In the genomic region with DNA sequence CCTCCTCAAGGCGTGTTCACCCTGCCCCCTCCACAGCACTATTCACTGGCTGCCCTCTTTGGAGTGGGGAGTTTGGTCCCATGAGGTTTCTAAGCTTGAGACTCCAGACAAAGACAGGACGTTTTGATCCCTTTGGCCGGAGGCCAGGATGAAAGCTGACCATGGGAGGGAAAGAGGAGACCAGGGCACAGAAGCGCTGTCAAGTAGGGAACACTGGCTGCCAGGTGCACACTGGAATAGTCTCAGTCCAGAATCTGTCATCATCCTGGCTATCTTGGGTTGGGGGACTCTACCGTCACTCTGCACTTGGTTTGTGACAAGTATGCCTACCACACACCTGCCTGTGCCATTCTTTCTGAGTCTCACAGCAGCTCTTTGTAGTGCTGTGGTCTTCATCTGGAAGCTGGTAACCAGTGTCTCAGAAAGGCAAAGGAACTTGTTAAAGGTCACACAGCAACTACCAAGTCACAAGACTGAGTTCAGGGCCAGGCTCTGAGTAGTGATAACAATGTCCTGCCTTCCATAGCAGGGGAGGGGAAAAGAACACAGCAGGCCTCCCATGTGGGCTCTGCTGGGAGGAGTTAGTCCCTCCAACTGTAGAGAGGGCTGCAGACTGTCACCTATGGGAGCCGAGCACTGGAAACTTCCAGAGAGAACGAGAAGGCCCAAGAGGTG, we compare ENCODE assay signal across 13 mouse cellular contexts. TPM values are rescaled to one million over a fixed set of nuclear protein-coding genes. Genes with fewer than 3 reads are reported as not detected.
DNase-seq lines count a peak whose midpoint lies in the region; ATAC-seq and TF ChIP-seq lines count a peak whose summit lies in the region.
"Had no signal": no experiment of that assay in that cellular context is flagged by ENCODE, and none has a peak within 500 bp of the region (broad histone marks: within the 10 kb centered on the region; RNA-seq: fewer than 3 reads in every experiment).

No protein-coding gene starts in this region.

- H3K4me1 ChIP-seq in heart, postnatal 0 days (ENCODE audit: control insufficient read depth, insufficient read depth), result 0 out of 2 replicates have a peak, but pooled peaks cover 8% of the 10 kb centered on the region
- H3K4me1 ChIP-seq in heart, adult 2 months (ENCODE audit: control insufficient read depth, insufficient read depth, low read length), result peaks cover 5% of the 10 kb centered on the region
- H3K4me1 ChIP-seq in midbrain, postnatal 0 days (ENCODE audit: insufficient read depth, low read length), result no peaks in the 10 kb centered on the region
- H3K4me1 ChIP-seq in midbrain, embryonic 16.5 days (ENCODE audit: control insufficient read depth, insufficient read depth, low read length), result no peaks in the 10 kb centered on the region

- no peak for TF ChIP-seq CTCF in heart, postnatal 0 days (IDR thresholded peaks at IDR 0.05; ENCODE audit: low read depth)
- no peak for TF ChIP-seq CTCF in heart, adult 2 months (IDR thresholded peaks at IDR 0.05)
- TF ChIP-seq CTCF in midbrain, postnatal 0 days (IDR thresholded peaks at IDR 0.05), result no peak

- no peaks in the 10 kb centered on the region for H3K79me2 ChIP-seq in heart, adult 2 months (replicated peaks; ENCODE audit: control insufficient read depth, insufficient read depth, low read length)

- 0 out of 2 replicates have a peak, but pooled peaks cover under 1% of the 10 kb centered on the region for H3K9me3 ChIP-seq in heart, postnatal 0 days (replicated peaks; ENCODE audit: control insufficient read depth, low read length)
- no peaks in the 10 kb centered on the region for H3K9me3 ChIP-seq in midbrain, postnatal 0 days (ENCODE audit: low read length)
- H3K9me3 ChIP-seq in midbrain, embryonic 16.5 days (replicated peaks; ENCODE audit: control insufficient read depth, low read length, poor library complexity, severe bottlenecking), result no peaks in the 10 kb centered on the region
- H3K9me3 ChIP-seq: heart, embryonic 13.5 days; limb, embryonic 12.5 days had no signal

- DNase-seq in heart, postnatal 0 days (ENCODE audit: low spot score), result no peak
- no peak for DNase-seq in heart, adult 2 months
- peak; percentile 45 for DNase-seq in midbrain, postnatal 0 days (ENCODE audit: low spot score)
- peak; percentile 81 for DNase-seq in gastrocnemius, adult 18-20 months (ENCODE audit: low spot score)
- no peak for DNase-seq in right cerebral cortex, postnatal 14 days
- DNase-seq: lung, postnatal 14 days had no signal

- peak; percentile 41; the same call in 1 of the 2 replicates for ATAC-seq in heart, postnatal 0 days (ENCODE audit: insufficient read depth, low read depth)
- no peak for ATAC-seq in midbrain, postnatal 0 days (ENCODE audit: low FRiP score)
- no peak for ATAC-seq in midbrain, embryonic 16.5 days
- ATAC-seq in megakaryocyte-erythroid progenitor cell, adult 5-6 weeks (replicated peaks; ENCODE audit: low FRiP score, low TSS enrichment, poor library complexity, severe bottlenecking), result peak; percentile 77
- no peak for ATAC-seq in granulocyte monocyte progenitor cell, adult 5-6 weeks (replicated peaks; ENCODE audit: poor library complexity, severe bottlenecking)
- ATAC-seq: intestine, embryonic 16.5 days had no signal

- peaks cover 9% of the 10 kb centered on the region; the same call in 1 of the 2 replicates for H3K36me3 ChIP-seq in heart, postnatal 0 days (replicated peaks; ENCODE audit: control insufficient read depth, insufficient read depth, low read length)
- H3K36me3 ChIP-seq in heart, adult 2 months (ENCODE audit: control insufficient read depth, insufficient read depth, low read length), result no peaks in the 10 kb centered on the region
- H3K36me3 ChIP-seq in midbrain, postnatal 0 days (ENCODE audit: insufficient read depth, low read length), result peaks cover 6% of the 10 kb centered on the region; the same call in 1 of the 2 replicates
- H3K36me3 ChIP-seq in midbrain, embryonic 16.5 days (ENCODE audit: control insufficient read depth, insufficient read depth, low read length), result no peaks in the 10 kb centered on the region

- no peaks in the 10 kb centered on the region for H3K27me3 ChIP-seq in heart, postnatal 0 days (ENCODE audit: control insufficient read depth, insufficient read depth, low read length)
- H3K27me3 ChIP-seq in heart, adult 2 months (ENCODE audit: control insufficient read depth, insufficient read depth, low read length), result no peaks in the 10 kb centered on the region
- H3K27me3 ChIP-seq in midbrain, postnatal 0 days (ENCODE audit: insufficient read depth, low read length), result no peaks in the 10 kb centered on the region
- no peaks in the 10 kb centered on the region for H3K27me3 ChIP-seq in midbrain, embryonic 16.5 days (ENCODE audit: control insufficient read depth, insufficient read depth, low read depth, low read length)

- no peak for TF ChIP-seq POLR2A in heart, adult 2 months (IDR thresholded peaks at IDR 0.05; ENCODE audit: insufficient read depth, low read depth, low read length)

- no peak overlapping the region for H3K9ac ChIP-seq in heart, postnatal 0 days (replicated peaks; ENCODE audit: low read depth, low read length)
- H3K9ac ChIP-seq in heart, adult 2 months (ENCODE audit: low read depth, low read length), result no peak overlapping the region
- H3K9ac ChIP-seq in midbrain, postnatal 0 days (replicated peaks; ENCODE audit: low read length, poor library complexity, severe bottlenecking), result no peak overlapping the region
- H3K9ac ChIP-seq in midbrain, embryonic 16.5 days (ENCODE audit: low read depth, low read length), result no peak overlapping the region
- H3K9ac ChIP-seq: heart, embryonic 13.5 days; limb, embryonic 12.5 days had no signal

- 36% methylated on average over 7 of the region's 7 CpGs for WGBS in heart, postnatal 0 days
- WGBS in heart, adult 2 months, result 30% methylated on average over 7 of the region's 7 CpGs
- WGBS in midbrain, postnatal 0 days, result 56% methylated on average over 7 of the region's 7 CpGs
- 51% methylated on average over 7 of the region's 7 CpGs for WGBS in midbrain, embryonic 16.5 days

- H3K27ac ChIP-seq in heart, postnatal 0 days (ENCODE audit: low read depth), result no peak overlapping the region
- H3K27ac ChIP-seq in heart, adult 2 months, result no peak overlapping the region
- no peak overlapping the region for H3K27ac ChIP-seq in midbrain, postnatal 0 days (ENCODE audit: low read depth, low read length)
- no peak overlapping the region for H3K27ac ChIP-seq in midbrain, embryonic 16.5 days (ENCODE audit: low read length)
- H3K27ac ChIP-seq: heart, embryonic 13.5 days; limb, embryonic 12.5 days; stomach, postnatal 0 days had no signal

- no peak for TF ChIP-seq EP300 in heart, postnatal 0 days (IDR thresholded peaks at IDR 0.05; ENCODE audit: low read depth)
- no peak for TF ChIP-seq EP300 in heart, adult 2 months (IDR thresholded peaks at IDR 0.05; ENCODE audit: insufficient read depth, low read depth, low read length)

- intact Hi-C loops in heart, adult 2 months (cut with DNase I), result no loop called here

- H3K4me3 ChIP-seq in heart, postnatal 0 days (ENCODE audit: low read depth, low read length), result no peak overlapping the region
- no peak overlapping the region for H3K4me3 ChIP-seq in heart, adult 2 months
- H3K4me3 ChIP-seq in midbrain, postnatal 0 days (ENCODE audit: low read depth, low read length), result no peak overlapping the region
- no peak overlapping the region for H3K4me3 ChIP-seq in midbrain, embryonic 16.5 days (ENCODE audit: low read depth, low read length)
- H3K4me3 ChIP-seq: heart, embryonic 13.5 days; limb, embryonic 12.5 days had no signal

- H3K4me2 ChIP-seq in heart, postnatal 0 days (ENCODE audit: low read depth, low read length), result no peak overlapping the region
- no peak overlapping the region for H3K4me2 ChIP-seq in midbrain, postnatal 0 days (ENCODE audit: low read depth, low read length, poor library complexity, severe bottlenecking)
- H3K4me2 ChIP-seq in midbrain, embryonic 16.5 days (ENCODE audit: low read length), result no peak overlapping the region
- H3K4me2 ChIP-seq: heart, embryonic 13.5 days; limb, embryonic 12.5 days had no signal

RNA-seq across cellular contexts. Expression of a gene that starts 6.7 kb away (rescaled TPM):
- not detected in 2 replicates for total RNA-seq in heart, postnatal 0 days (2014; rRNA removed; ENCODE audit: low replicate concordance)
- 0.07 and 0.20 TPM in 2 replicates for polyA plus RNA-seq in heart, postnatal 0 days (2015; fragmentation: Nextera tagmentation; extraction: Ambion mirVana)
- not detected for total RNA-seq in heart, adult 2 months (2021)
- polyA plus RNA-seq in heart, adult 2 months (2012; rRNA removed), result not detected in 2 replicates
- 29.4 and 39.3 TPM in 2 replicates for total RNA-seq in midbrain, postnatal 0 days (2014; rRNA removed)
- 18.4 and 20.7 TPM in 2 replicates for polyA plus RNA-seq in midbrain, postnatal 0 days (2015; fragmentation: Nextera tagmentation; extraction: Ambion mirVana)
- polyA plus RNA-seq in midbrain, embryonic 16.5 days (2015; fragmentation: Nextera tagmentation; extraction: Ambion mirVana), result 13.5 and 14.4 TPM in 2 replicates
- under 1 TPM in 1 of 2 experiments, not detected in 1; 0.07 TPM for total RNA-seq in gastrocnemius, adult 18-20 months (2021)
- total RNA-seq in megakaryocyte-erythroid progenitor cell, adult 5-6 weeks (2014; fragmentation: Nextera tagmentation), result 0.37 TPM in 1 of 2 replicates, not detected in the other
- total RNA-seq in megakaryocyte-erythroid progenitor cell, adult 5-6 weeks (2017), result not detected in 2 replicates
- total RNA-seq in granulocyte monocyte progenitor cell, adult 5-6 weeks (2014; fragmentation: Nextera tagmentation), result not detected in 2 replicates
- total RNA-seq in granulocyte monocyte progenitor cell, adult 5-6 weeks (2017), result not detected in 2 replicates

RNA-seq across cellular contexts. Expression of a gene that starts 23.0 kb away (rescaled TPM):
- total RNA-seq in heart, postnatal 0 days (2014; rRNA removed; ENCODE audit: low replicate concordance), result 68.9 and 78.3 TPM in 2 replicates
- 79.4 and 82.9 TPM in 2 replicates for polyA plus RNA-seq in heart, postnatal 0 days (2015; fragmentation: Nextera tagmentation; extraction: Ambion mirVana)
- total RNA-seq in heart, adult 2 months (2021), result 10 to 100 TPM; 52.5 to 58.2 TPM
- polyA plus RNA-seq in heart, adult 2 months (2012; rRNA removed), result 41.0 and 66.3 TPM in 2 replicates
- 71.9 and 74.1 TPM in 2 replicates for total RNA-seq in midbrain, postnatal 0 days (2014; rRNA removed)
- 111 and 120 TPM in 2 replicates for polyA plus RNA-seq in midbrain, postnatal 0 days (2015; fragmentation: Nextera tagmentation; extraction: Ambion mirVana)
- 112 and 116 TPM in 2 replicates for polyA plus RNA-seq in midbrain, embryonic 16.5 days (2015; fragmentation: Nextera tagmentation; extraction: Ambion mirVana)
- total RNA-seq in gastrocnemius, adult 18-20 months (2021), result 10 to 100 TPM; 53.8 to 59.1 TPM
- 49.4 and 61.7 TPM in 2 replicates for total RNA-seq in megakaryocyte-erythroid progenitor cell, adult 5-6 weeks (2014; fragmentation: Nextera tagmentation)
- 28.3 and 43.9 TPM in 2 replicates for total RNA-seq in megakaryocyte-erythroid progenitor cell, adult 5-6 weeks (2017)
- 47.4 and 48.0 TPM in 2 replicates for total RNA-seq in granulocyte monocyte progenitor cell, adult 5-6 weeks (2014; fragmentation: Nextera tagmentation)
- 38.7 and 41.8 TPM in 2 replicates for total RNA-seq in granulocyte monocyte progenitor cell, adult 5-6 weeks (2017)

RNA-seq across cellular contexts. Expression of a gene that starts 23.1 kb away (rescaled TPM):
- 9.0 and 14.5 TPM in 2 replicates for total RNA-seq in heart, postnatal 0 days (2014; rRNA removed; ENCODE audit: low replicate concordance)
- 1.9 and 2.4 TPM in 2 replicates for polyA plus RNA-seq in heart, postnatal 0 days (2015; fragmentation: Nextera tagmentation; extraction: Ambion mirVana)
- under 1 TPM in 1 of 2 experiments, not detected in 1; 0.18 TPM for total RNA-seq in heart, adult 2 months (2021)
- polyA plus RNA-seq in heart, adult 2 months (2012; rRNA removed), result 0.29 and 0.61 TPM in 2 replicates
- total RNA-seq in midbrain, postnatal 0 days (2014; rRNA removed), result 2.4 and 3.4 TPM in 2 replicates
- 0.99 and 1.2 TPM in 2 replicates for polyA plus RNA-seq in midbrain, postnatal 0 days (2015; fragmentation: Nextera tagmentation; extraction: Ambion mirVana)
- 1.4 and 1.8 TPM in 2 replicates for polyA plus RNA-seq in midbrain, embryonic 16.5 days (2015; fragmentation: Nextera tagmentation; extraction: Ambion mirVana)
- total RNA-seq in gastrocnemius, adult 18-20 months (2021), result under 1 TPM; 0.09 to 0.32 TPM
- 35.7 and 47.0 TPM in 2 replicates for total RNA-seq in megakaryocyte-erythroid progenitor cell, adult 5-6 weeks (2014; fragmentation: Nextera tagmentation)
- total RNA-seq in megakaryocyte-erythroid progenitor cell, adult 5-6 weeks (2017), result 31.3 and 43.7 TPM in 2 replicates
- total RNA-seq in granulocyte monocyte progenitor cell, adult 5-6 weeks (2014; fragmentation: Nextera tagmentation), result 23.8 and 27.4 TPM in 2 replicates
- total RNA-seq in granulocyte monocyte progenitor cell, adult 5-6 weeks (2017), result 28.2 and 33.2 TPM in 2 replicates

RNA-seq across cellular contexts. Expression of a gene that starts 25.3 kb away (rescaled TPM):
- total RNA-seq in heart, postnatal 0 days (2014; rRNA removed; ENCODE audit: low replicate concordance), result 27.1 and 34.5 TPM in 2 replicates
- 27.5 and 32.1 TPM in 2 replicates for polyA plus RNA-seq in heart, postnatal 0 days (2015; fragmentation: Nextera tagmentation; extraction: Ambion mirVana)
- 10 to 100 TPM; 53.0 to 56.7 TPM for total RNA-seq in heart, adult 2 months (2021)
- 32.4 and 41.4 TPM in 2 replicates for polyA plus RNA-seq in heart, adult 2 months (2012; rRNA removed)
- 39.4 and 43.0 TPM in 2 replicates for total RNA-seq in midbrain, postnatal 0 days (2014; rRNA removed)
- polyA plus RNA-seq in midbrain, postnatal 0 days (2015; fragmentation: Nextera tagmentation; extraction: Ambion mirVana), result 56.6 and 60.4 TPM in 2 replicates
- polyA plus RNA-seq in midbrain, embryonic 16.5 days (2015; fragmentation: Nextera tagmentation; extraction: Ambion mirVana), result 77.7 and 80.5 TPM in 2 replicates
- 10 to 100 TPM; 42.1 to 45.1 TPM for total RNA-seq in gastrocnemius, adult 18-20 months (2021)
- 8.0 and 8.8 TPM in 2 replicates for total RNA-seq in megakaryocyte-erythroid progenitor cell, adult 5-6 weeks (2014; fragmentation: Nextera tagmentation)
- 1.6 and 6.1 TPM in 2 replicates for total RNA-seq in megakaryocyte-erythroid progenitor cell, adult 5-6 weeks (2017)
- 15.3 and 17.8 TPM in 2 replicates for total RNA-seq in granulocyte monocyte progenitor cell, adult 5-6 weeks (2014; fragmentation: Nextera tagmentation)
- total RNA-seq in granulocyte monocyte progenitor cell, adult 5-6 weeks (2017), result 6.7 and 9.4 TPM in 2 replicates

RNA-seq across cellular contexts. Expression of a gene that starts 37.2 kb away (rescaled TPM):
- 20.3 and 22.1 TPM in 2 replicates for total RNA-seq in heart, postnatal 0 days (2014; rRNA removed; ENCODE audit: low replicate concordance)
- polyA plus RNA-seq in heart, postnatal 0 days (2015; fragmentation: Nextera tagmentation; extraction: Ambion mirVana), result 11.6 and 12.1 TPM in 2 replicates
- total RNA-seq in heart, adult 2 months (2021), result 1 to 10 TPM; 6.5 to 7.5 TPM
- 12.1 and 13.6 TPM in 2 replicates for polyA plus RNA-seq in heart, adult 2 months (2012; rRNA removed)
- total RNA-seq in midbrain, postnatal 0 days (2014; rRNA removed), result 4.7 and 11.6 TPM in 2 replicates
- 4.1 and 4.2 TPM in 2 replicates for polyA plus RNA-seq in midbrain, postnatal 0 days (2015; fragmentation: Nextera tagmentation; extraction: Ambion mirVana)
- polyA plus RNA-seq in midbrain, embryonic 16.5 days (2015; fragmentation: Nextera tagmentation; extraction: Ambion mirVana), result 2.7 and 4.3 TPM in 2 replicates
- 1 to 10 TPM; 3.8 to 4.9 TPM for total RNA-seq in gastrocnemius, adult 18-20 months (2021)
- not detected in 2 replicates for total RNA-seq in megakaryocyte-erythroid progenitor cell, adult 5-6 weeks (2014; fragmentation: Nextera tagmentation)
- total RNA-seq in megakaryocyte-erythroid progenitor cell, adult 5-6 weeks (2017), result not detected in 2 replicates
- not detected in 2 replicates for total RNA-seq in granulocyte monocyte progenitor cell, adult 5-6 weeks (2014; fragmentation: Nextera tagmentation)
- total RNA-seq in granulocyte monocyte progenitor cell, adult 5-6 weeks (2017), result not detected in 2 replicates

Comparison
In these comparisons a context has a peak if more than half of its experiments do, and no peak if none do; other contexts are left out.
1. ATAC-seq: peak in heart, postnatal 0 days (single experiment) and megakaryocyte-erythroid progenitor cell, adult 5-6 weeks (single experiment); none in midbrain, postnatal 0 days (single experiment), midbrain, embryonic 16.5 days (single experiment) and granulocyte monocyte progenitor cell, adult 5-6 weeks (single experiment).
2. DNase-seq: peak in midbrain, postnatal 0 days (single experiment) and gastrocnemius, adult 18-20 months (single experiment); none in heart, postnatal 0 days (single experiment), heart, adult 2 months (0 of 2) and right cerebral cortex, postnatal 14 days (single experiment).
3. RNA of a gene that starts 6.7 kb away (total RNA-seq): 29.4 to 39.3 TPM in midbrain, postnatal 0 days; 0.07 TPM in gastrocnemius, adult 18-20 months, 0.37 TPM in megakaryocyte-erythroid progenitor cell, adult 5-6 weeks, not detected in heart, adult 2 months, not detected in heart, postnatal 0 days and not detected in granulocyte monocyte progenitor cell, adult 5-6 weeks; every median in the first group is over 10 times any median in the second.